Mouse (Mus musculus): ENCODE data around the gene Bcat2.

GRCm38 (mm10) chr7:45567112-45567779 is 2.7 kb upstream of the Bcat2 start:
- TF ChIP-seq EP300 (IDR thresholded peaks at IDR 0.05; ENCODE audit: low read depth), result no peak
- TF ChIP-seq CTCF (IDR thresholded peaks at IDR 0.05; ENCODE audit: low read depth), result no peak
